Mouse (Mus musculus) heart, adult 2 months (tissue): Measurements from ENCODE around the gene B3gnt8.

Experiments used
- CTCF ChIP-seq: fragments of 200-600 bp; IDR thresholded peaks from 2 replicates; pipeline ENCODE4 v1.8.1; 2022; ENCODE audit warnings: antibody characterized with exemption, mild to moderate bottlenecking, moderate library complexity
- POLR2A ChIP-seq: fragments of 200-500 bp; IDR thresholded peaks from 2 replicates; pipeline ENCODE4 v1.6.1; 2011; ENCODE audit warnings: mild to moderate bottlenecking, low read depth, low read length, control low read depth; ENCODE audit not compliant: insufficient read depth

GRCm38 (mm10) chr7:25610056-25610455 is 16.4 kb upstream of the B3gnt8 start:
- TF ChIP-seq POLR2A (no peak), CTCF (no peak)
